Mouse (Mus musculus) forebrain, embryonic 16.5 days (tissue): ENCODE results near the gene Taz. TPM values are rescaled to one million over a fixed set of nuclear protein-coding genes. Genes with fewer than 3 reads are reported as not detected.

Experiments used
- microRNA-seq: library from miRNA; unstranded; fragments of <30 nt; microRNA quantifications from one replicate; pipeline ENCODE4, GENCODE M21; 2017
- polyA plus RNA-seq: library from polyadenylated mRNA; unstranded; fragments of >200 nt; fragmentation: Nextera tagmentation; extraction: Ambion mirVana; gene quantifications from 2 replicates; pipeline ENCODE4 v1.2.1, GENCODE M21; 2015

The Taz gene
- polyA plus RNA-seq, 1 experiment from 2014 or later: 104 TPM

Small RNAs within 50 kb of the gene (microRNA-seq; reads per million reads assigned to microRNA genes)
- gene Mir7091: not detected
- gene Mir7092: not detected

Other genes with a start within 250 kb of the Taz start
- gene Opn1mw, start 154.4 kb upstream of the Taz start, polyA plus RNA-seq: not detected in 2 replicates
- 14.9 and 15.6 TPM in 2 replicates for gene Mecp2, start 146.5 kb upstream of the Taz start, polyA plus RNA-seq
- not detected in 2 replicates for gene Tex28, start 114.1 kb upstream of the Taz start, polyA plus RNA-seq
- gene Tktl1, start 104.7 kb upstream of the Taz start, polyA plus RNA-seq: 0.10 TPM in 1 of 2 replicates, not detected in the other
- 126 and 133 TPM in 2 replicates for gene Flna, start 32.1 kb upstream of the Taz start, polyA plus RNA-seq
- gene Emd, start 27.2 kb upstream of the Taz start, polyA plus RNA-seq: 13.7 and 17.9 TPM in 2 replicates
- gene Rpl10, start 11.1 kb upstream of the Taz start, polyA plus RNA-seq: 482 and 489 TPM in 2 replicates
- gene Dnase1l1, start 425 bp downstream of the Taz start, polyA plus RNA-seq: 2.8 and 3.1 TPM in 2 replicates
- gene Atp6ap1, start 15.2 kb downstream of the Taz start, polyA plus RNA-seq: 202 and 229 TPM in 2 replicates
- 950 and 1,103 TPM in 2 replicates for gene Gdi1, start 23.1 kb downstream of the Taz start, polyA plus RNA-seq
- 68.2 and 68.8 TPM in 2 replicates for gene Fam50a, start 31.1 kb downstream of the Taz start, polyA plus RNA-seq
- gene Plxna3, start 47.2 kb downstream of the Taz start, polyA plus RNA-seq: 66.5 and 87.4 TPM in 2 replicates
- gene Lage3, start 71.7 kb downstream of the Taz start, polyA plus RNA-seq: 68.0 and 81.6 TPM in 2 replicates
- gene Ubl4a, start 91.3 kb downstream of the Taz start, polyA plus RNA-seq: 75.8 and 76.8 TPM in 2 replicates
- gene Slc10a3, start 91.4 kb downstream of the Taz start, polyA plus RNA-seq: 8.3 and 8.5 TPM in 2 replicates
- gene Fam3a, start 111.4 kb downstream of the Taz start, polyA plus RNA-seq: 34.6 and 36.4 TPM in 2 replicates
- gene Ikbkg, start 111.4 kb downstream of the Taz start, polyA plus RNA-seq: 19.8 and 25.8 TPM in 2 replicates
- gene G6pdx, start 147.3 kb downstream of the Taz start, polyA plus RNA-seq: 60.7 and 64.5 TPM in 2 replicates
- gene Gm6880, start 199.5 kb downstream of the Taz start, polyA plus RNA-seq: not detected in 2 replicates